Mouse (Mus musculus) 3134 (cell line): ENCODE data around the gene Prkab2.

ENCODE experiments used
- DNase-seq: peaks from one replicate; pipeline ENCODE4 v3.0.0-alpha.2; 2011; ENCODE audit warnings: low spot score; ENCODE audit not compliant: insufficient read length; ENCODE audit errors: extremely low read depth

Prkab2 gene

DNA sequence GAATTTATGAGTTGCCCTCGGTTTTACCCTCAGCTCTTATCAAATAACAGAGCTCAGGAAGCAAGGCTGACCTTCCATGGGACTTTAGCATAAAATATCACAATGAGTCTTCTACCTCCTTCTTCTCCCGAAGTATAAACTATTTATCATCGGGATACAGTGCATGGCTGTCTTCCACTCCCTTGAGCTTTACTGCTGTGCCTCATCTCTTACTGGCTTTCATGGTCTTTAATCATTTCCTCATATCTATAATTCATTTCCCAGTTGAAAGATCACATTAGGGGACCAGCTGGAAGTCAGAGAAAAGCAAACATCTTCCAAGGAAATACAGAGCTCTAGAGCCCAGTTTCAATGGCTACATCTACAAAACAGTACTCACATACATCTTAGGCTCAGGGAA, 9.0 kb upstream of the Prkab2 start:
- no peak for DNase-seq

DNA sequence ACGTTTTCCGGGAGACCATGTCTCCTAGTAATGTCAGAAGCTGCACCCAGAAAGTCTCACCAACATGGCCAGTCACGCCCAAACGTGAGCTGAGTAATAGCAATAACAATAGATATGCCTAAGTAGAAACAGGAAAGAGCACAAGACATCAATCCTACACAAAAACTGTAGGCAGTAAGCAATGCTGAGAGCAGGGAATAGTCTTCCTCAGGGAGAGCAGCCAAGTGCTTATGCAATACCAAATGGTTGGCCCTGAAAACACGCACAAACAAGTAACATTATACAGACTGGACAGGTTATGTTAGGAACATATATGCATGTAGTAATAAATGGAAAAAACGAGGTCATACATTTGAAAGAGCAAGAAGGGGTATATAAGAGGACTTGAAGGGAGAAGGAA, 8.5 kb upstream of the Prkab2 start:
- DNase-seq, result no peak

DNA sequence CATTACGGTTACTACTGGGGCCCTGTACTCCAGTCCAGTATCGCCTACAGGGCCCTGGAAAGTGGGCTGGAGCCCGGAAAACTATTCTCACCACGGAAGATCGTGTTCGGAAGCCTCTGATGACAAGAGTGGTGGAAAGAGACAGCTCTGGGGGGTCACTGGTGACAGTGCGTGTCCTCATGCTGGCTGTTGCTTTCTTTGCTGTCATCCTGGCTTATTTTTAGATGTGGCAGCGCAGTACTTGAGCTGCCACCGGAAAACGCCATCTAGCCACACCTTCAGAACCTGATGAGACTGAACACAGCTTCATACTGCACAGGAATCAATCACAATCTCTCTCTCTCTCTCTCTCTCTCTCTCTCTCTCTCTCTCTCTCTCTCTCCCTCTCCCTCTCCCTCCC, 6.4 kb upstream of the Prkab2 start:
- no peak for DNase-seq

DNA sequence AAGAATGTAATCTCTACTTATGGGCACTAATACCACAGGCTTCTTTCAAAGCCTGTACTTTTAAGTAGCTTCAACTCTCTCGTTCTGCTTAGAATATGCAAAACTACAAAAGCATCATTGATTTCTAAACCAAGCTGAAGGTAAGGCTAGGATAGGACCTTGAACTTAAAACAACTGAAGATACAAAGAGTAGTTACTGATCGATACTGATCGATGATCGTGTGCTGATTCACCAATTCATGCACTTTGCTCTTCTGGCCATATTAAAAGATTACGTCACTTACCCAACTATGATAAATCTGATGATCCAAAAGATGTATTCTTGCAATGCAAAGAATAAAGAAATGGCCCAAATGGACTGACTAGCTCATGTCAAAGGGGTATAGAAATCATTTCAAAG, 4.2 kb upstream of the Prkab2 start:
- DNase-seq, result no peak

GRCm38 (mm10) chr3:97654901-97655300, 3.1 kb upstream of the Prkab2 start:
- DNase-seq, result no peak

DNA sequence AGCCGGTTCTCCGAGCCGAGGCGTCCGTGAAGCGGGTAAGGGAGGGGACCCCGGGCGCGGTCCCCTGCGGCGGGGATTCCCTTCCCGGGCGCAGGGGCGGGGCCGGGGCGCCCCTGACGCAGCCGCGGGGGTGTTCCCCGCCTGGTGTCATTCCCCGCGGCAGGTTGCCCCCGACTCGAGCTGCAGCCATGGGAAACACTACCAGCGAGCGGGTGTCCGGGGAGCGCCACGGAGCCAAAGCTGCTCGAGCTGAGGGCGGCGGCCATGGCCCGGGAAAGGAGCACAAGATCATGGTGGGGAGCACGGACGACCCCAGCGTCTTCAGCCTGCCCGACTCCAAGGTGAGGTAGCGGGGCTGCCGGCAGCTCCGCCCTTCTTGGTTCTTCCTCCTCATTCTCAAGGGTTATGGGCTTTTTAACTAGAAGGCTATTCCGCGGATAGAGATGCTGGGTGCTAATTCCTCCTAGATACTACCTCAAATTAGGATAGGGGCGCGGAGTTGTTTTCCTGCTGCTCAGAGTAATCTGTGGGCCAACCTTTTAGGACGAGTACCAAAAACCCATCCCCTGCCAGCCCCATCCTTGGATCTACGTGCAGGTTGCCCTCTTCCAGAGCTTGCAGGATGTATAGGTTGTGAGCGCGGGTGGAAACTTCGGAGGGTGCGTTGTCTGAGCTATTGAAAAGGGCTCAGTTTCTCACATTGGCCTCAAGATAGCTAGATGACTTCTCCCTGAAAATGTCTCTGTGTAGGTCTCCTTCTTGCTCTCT, 617 bp downstream of the Prkab2 start:
- DNase-seq, result no peak

- DNase-seq, result no peak
Measured at GRCm38 (mm10) chr3:97659746-97660145, 1.8 kb downstream of the Prkab2 start.

DNA sequence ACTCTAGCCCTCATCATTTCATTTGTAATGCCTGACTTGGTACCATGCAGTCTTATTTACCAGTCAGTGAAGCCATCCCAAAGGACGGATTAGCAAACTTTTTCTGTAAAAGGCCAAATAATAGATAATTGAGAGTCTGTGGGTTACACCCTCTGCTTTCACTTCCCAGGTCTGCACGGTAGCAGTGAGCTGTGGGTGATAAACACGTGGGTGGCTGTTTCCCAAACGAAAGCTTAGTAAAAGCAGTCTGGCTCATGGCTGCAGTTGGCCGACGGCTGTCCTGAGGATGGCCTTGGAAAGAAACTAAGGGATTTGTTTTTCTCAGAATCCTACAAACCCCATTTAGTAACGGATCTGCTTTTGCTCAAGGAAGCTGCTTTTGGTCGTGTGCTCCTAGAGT, 3.2 kb downstream of the Prkab2 start:
- DNase-seq, result no peak

GRCm38 (mm10) chr3:97665525-97665924, 7.5 kb downstream of the Prkab2 start:
- DNase-seq, result no peak

DNA sequence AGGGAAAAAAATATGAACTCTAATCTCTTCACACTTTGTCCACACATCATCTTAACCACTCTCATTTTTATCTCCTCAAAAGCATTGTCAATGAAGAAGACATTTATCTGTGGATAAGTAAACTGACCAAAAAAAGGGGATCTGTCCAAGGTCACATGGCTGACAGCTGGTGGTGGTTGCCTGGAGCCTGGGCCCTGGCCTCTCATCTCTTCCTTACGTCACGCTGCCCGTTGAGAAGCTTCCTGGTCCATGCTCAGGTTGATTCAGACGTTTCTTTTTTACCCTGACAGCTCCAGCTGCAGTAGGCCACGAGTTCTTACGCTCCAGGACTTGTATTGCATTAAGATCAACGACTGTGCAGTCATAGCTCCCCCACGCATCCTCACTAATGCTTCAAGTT, 8.2 kb downstream of the Prkab2 start:
- no peak for DNase-seq

DNA sequence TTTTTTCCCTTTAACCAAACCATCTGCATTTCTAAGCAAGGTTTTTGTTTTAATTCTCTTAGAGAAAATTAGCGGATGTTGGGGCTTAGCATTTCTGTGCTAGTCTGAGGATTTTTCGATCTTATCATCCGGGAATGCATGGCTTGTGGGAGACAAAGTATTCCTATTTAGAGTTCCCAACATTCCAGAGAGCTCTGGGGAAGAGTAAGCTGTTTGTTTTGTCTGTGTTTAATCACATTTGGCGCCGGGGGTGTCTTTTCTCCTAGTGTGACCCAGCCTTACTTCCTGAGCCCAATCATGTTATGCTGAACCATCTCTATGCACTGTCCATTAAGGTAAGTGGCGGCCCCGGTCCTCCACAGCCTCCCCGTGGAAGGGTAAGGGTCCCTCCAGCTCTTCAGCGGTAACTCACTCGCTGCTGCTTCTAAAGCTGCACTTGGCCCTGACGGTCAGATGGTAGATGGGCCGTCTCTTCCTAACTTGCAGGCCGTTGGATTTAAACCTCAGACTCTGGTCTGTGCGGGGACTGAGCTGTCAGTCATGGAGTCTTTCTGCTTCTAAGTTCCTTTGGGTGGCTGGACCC, 9.2 kb downstream of the Prkab2 start:
- no peak for DNase-seq

GRCm38 (mm10) chr3:97674644-97675110, 16.7 kb downstream of the Prkab2 start, which contains the start of gene Gm17651:
Gene Gm17651 (minus strand): TSS chr3:97674694.
- DNase-seq, result no peak

DNA sequence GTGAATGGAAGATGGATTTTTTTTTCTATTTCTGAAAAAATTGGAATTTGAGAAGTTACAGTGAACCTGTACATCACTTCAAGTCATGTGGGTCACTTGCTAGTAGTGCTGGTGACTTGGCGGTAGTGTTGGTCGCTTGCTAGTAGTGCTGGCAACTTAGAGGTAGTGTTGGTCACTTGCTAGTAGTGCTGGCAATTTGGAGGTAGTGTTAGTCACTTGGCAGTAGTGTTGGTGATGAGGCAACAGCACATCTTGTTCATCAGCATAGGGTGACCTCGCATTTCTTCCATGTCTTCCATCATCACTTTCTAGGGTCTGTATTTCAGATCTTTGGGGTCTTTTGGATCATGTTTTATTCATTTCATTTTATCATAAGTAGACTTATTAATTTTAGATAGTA, 18.1 kb downstream of the Prkab2 start:
- DNase-seq, result no peak

GRCm38 (mm10) chr3:97678416-97678815, 20.4 kb downstream of the Prkab2 start:
- DNase-seq, result no peak

DNA sequence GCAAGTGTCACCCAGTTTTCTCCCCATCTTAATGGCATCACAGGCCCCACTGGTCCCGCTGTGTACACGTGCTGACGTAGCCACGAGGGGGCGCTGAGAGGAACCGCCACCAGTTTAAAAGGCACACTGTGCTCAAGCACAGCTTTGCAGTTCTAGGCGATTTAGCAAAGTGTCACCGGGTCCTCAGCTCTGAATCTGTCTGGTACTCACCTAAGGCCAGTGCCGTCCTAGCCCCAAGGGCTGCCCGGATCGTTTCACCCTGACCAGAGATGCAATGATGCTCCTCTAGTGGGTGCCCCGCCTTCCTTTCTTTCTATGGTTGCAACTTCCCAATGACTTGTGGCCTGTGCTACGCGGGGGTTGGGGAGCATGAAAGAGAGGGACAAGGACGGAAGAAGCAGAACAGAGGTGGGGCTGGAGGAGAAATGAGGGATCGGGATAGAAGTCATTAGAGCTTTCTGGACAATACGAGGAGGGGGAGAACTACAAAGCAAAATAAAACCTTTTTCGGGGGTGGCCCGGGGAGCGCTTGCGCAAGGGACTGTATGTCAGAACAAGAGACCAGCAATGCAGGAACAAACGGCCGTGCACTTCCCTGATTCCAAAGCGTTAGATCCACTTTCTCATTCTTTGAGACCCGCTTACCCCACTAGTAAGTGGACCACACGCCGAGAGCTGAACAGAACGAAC, 22.8 kb downstream of the Prkab2 start:
- DNase-seq, result peak; percentile 52

DNA sequence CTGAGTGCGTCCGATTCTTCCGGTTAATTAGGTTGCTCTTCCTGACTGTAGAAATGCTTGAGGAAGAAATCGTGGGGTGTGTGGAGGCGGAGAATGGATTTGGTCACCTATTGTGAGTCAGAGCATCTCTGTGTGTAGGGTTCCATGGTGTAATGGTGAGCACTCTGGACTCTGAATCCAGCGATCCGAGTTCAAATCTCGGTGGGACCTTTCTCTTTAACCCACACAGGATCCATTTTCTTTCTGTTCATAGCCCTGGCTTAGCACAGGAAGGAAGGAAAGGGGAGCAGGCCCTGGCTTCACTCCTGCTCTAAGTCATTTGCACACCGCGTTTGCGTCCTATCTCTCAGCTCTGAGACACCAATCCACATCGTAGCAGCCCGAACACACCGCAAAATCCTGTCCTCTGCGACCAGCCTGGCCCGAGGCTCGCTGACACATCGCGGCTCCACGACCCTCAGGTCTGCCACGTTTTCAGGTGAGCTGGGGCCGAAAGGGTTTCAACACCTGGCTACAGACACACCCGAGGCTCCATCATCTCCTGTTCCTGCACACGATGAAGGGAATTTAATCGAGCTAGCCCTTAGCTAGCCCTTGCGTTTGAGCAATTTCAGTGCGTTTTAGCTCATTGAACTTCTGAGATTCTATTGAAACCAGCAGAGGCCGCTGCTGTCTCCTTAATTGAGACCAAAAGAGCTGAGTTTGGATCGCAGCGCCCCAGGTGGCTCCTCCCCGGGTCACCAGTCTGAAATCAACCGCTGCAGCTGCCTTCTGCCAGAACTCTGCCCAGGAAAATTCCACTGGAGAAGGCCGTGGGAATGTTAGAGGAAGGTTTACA, 23.5 kb downstream of the Prkab2 start:
- DNase-seq, result peak; percentile 46

GRCm38 (mm10) chr3:97682159-97682502, 24.1 kb downstream of the Prkab2 start:
- no peak for DNase-seq

DNA sequence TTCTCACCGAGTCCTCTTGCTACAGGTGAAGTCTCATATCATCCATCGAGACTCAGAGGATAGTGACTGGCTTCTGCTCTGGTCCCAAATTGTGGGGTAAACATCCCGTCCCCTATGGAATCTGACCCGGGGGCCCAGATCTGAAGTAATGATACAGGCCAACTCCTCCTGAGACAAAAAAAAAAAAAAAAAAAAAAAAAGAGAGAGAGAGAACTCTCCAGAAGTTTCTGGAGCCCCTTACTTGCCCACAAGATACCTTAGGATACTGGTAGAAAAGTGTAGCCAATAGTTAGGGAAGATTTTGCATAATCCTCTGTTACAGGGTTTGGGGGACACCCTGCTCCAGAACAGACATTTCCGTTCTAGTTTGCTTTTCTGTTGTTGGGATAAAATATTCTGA, 24.6 kb downstream of the Prkab2 start:
- no peak for DNase-seq

- no peak for DNase-seq
Measured at GRCm38 (mm10) chr3:97683560-97684195, 25.7 kb downstream of the Prkab2 start.

DNA sequence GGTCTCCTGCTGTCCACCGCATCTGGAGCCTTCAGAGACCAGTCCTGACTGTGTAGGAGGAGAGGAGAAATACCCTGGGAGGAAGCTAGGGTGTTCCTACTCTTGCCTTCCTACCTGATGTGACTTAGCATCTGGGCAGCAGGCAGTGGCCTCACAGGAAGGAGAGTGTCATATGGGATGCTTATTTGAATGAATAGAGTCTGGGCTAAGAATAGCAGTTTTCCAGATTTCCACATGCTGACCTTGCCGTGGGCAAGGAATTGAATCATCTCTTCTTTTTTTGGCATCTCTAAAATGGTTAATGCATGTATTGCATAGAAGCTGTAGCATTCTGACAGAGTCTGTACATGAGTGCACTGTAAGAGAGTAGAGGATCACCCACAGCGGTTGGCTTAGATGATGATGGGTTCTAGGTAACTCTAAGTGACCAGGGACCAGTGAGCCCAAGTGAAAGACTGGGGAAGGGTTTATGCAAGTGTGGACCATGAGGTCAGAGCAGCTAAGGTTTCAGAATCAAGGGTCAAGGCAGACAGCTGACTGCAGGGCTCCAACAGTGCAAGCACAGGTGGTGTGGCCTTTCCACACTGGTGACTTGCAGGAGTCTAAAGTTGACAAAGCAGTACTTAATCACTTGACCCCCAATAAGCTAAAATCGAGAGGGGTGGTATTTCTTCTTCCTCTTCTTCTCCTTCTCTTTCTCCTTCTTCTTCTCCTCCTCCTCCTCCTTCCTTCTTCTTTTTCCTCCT, 28.6 kb downstream of the Prkab2 start:
- no peak for DNase-seq
